Mouse (Mus musculus): ENCODE measurements at regions not wholly inside any gene's neighbourhood (a gene's known extent, or its start where the extent isn't known, plus 50 kb on each side); places are given as distances from the start of the nearest gene placed in this dataset.

DNA sequence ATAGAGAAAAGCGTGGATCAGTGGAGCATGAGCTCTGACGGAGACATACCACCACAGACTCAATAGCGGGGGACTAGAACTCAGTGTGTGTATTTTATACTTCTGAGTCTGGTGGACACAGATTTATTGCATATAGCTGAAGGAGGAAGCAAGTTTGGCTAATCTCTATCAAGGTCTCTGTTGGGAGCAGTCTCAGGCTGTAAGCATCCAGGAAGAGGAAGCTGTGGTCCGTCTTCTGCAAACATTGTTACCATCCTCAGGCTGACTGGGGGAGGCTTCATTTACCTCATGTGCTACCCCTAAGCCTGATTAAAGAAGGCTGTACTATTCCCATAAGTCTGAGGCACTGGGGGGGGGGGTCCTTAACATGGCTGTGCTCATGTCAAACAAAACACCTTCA lies 261.0 kb downstream of the Rnd3 start:
- Histone ChIP-seq H3K4me3 (ENCODE audit: insufficient read depth, low read depth, low read length) (no peak overlapping the region), H3K27ac (ENCODE audit: insufficient read depth, low read depth, low read length) (no peak overlapping the region), H3K4me1 (ENCODE audit: control insufficient read depth, insufficient read depth, low read length) (no peaks in the 10 kb centered on the region)
- 94% methylated on average over 4 of the region's 4 CpGs for WGBS
- TF ChIP-seq POLR2A (IDR thresholded peaks at IDR 0.05; ENCODE audit: insufficient read depth, low read depth, low read length) (no peak), CTCF (IDR thresholded peaks at IDR 0.05; ENCODE audit: insufficient read depth, low read depth, low read length) (no peak)

DNA sequence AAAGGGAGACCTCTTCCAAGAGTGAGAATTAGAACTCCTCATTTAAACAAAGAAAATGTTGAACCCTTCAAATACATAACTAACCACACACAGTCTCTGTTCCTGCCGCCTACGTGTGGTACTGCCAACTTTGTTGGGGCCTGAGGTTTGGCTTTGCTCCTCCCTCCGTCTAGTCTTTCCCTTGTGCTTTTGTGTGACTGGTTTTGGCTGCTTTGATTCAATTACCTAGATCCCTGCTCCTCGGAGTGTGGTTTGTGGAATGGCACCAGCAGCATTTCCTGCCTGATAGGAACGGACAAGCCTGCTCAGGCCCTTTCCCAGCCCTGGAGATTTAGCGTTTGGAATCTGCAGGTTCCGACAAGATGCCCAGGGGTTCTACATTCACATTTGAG lies 263.0 kb downstream of the Rnd3 start:
- TF ChIP-seq POLR2A (IDR thresholded peaks at IDR 0.05; ENCODE audit: insufficient read depth, low read depth, low read length) (no peak), CTCF (IDR thresholded peaks at IDR 0.05; ENCODE audit: insufficient read depth, low read depth, low read length) (no peak)
- Histone ChIP-seq H3K4me1 (ENCODE audit: control insufficient read depth, insufficient read depth, low read length) (no peaks in the 10 kb centered on the region), H3K27ac (ENCODE audit: insufficient read depth, low read depth, low read length) (no peak overlapping the region), H3K4me3 (ENCODE audit: insufficient read depth, low read depth, low read length) (no peak overlapping the region)
- WGBS = 53% methylated on average over 7 of the region's 7 CpGs

DNA sequence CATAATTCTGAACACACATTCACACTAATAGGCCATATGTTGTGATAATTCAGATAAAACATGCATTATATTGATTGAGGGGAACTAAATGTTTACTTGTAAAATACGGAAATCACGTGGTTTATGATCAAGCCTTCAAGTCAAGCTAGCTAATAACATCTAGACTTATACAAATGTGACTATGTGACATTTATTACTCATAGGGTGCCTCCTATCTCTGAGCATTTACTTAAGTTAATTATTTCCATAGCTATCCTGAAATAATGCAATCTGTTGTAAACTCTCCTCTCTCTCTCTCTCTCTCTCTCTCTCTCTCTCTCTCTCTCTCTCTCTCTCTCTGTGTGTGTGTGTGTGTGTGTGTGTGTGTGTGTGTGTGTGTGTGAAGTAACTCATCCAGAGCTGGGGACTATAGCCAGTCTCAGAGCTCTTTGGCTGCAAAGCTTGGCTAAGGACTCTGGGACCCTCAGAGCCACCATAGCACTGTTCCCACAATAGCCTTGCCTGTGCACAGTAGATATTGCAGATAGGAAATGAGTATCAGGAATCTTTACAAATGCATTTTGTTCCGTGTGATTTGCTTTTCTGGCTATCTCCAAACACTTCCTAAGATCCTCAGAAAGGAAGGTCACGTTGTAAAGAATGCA lies 263.5 kb downstream of the Rnd3 start:
- WGBS = 89% methylated on average over 4 of the region's 4 CpGs
- no peak for TF ChIP-seq CTCF (IDR thresholded peaks at IDR 0.05; ENCODE audit: insufficient read depth, low read depth, low read length)
- no peak for TF ChIP-seq POLR2A (IDR thresholded peaks at IDR 0.05; ENCODE audit: insufficient read depth, low read depth, low read length)
- no peak overlapping the region for H3K27ac ChIP-seq (ENCODE audit: insufficient read depth, low read depth, low read length)
- no peaks in the 10 kb centered on the region for H3K4me1 ChIP-seq (ENCODE audit: control insufficient read depth, insufficient read depth, low read length)
- H3K4me3 ChIP-seq (ENCODE audit: insufficient read depth, low read depth, low read length) = no peak overlapping the region

DNA sequence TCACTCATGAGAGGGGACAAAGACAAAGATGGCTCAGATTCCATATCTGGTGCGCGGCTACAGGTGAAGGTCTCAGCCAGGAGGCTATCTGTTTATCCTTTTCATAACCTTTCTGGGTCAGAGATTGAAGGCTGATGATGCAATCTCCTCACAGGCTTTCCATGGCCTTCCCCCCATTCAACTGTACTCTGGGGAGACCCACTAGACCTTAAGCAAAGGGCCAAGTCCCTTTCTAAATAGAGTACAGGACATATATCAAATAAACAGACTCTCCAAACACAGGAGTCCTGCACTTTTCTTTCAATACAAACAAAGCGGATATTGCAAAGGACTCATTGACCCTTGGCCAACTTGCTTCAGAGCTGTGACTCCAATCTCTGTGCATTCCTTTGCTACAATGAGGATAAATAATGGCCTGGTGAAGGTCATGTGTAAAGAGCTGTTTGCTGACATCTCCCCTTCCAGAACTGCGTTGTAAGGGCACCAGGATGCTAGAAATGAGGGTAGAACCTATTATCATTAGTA lies 267.3 kb downstream of the Rnd3 start:
- Histone ChIP-seq H3K27ac (ENCODE audit: insufficient read depth, low read depth, low read length) (no peak overlapping the region), H3K4me1 (ENCODE audit: control insufficient read depth, insufficient read depth, low read length) (no peaks in the 10 kb centered on the region), H3K4me3 (ENCODE audit: insufficient read depth, low read depth, low read length) (no peak overlapping the region)
- 98% methylated on average over 4 of the region's 4 CpGs for WGBS
- no peak for TF ChIP-seq CTCF (IDR thresholded peaks at IDR 0.05; ENCODE audit: insufficient read depth, low read depth, low read length)
- no peak for TF ChIP-seq POLR2A (IDR thresholded peaks at IDR 0.05; ENCODE audit: insufficient read depth, low read depth, low read length)

DNA sequence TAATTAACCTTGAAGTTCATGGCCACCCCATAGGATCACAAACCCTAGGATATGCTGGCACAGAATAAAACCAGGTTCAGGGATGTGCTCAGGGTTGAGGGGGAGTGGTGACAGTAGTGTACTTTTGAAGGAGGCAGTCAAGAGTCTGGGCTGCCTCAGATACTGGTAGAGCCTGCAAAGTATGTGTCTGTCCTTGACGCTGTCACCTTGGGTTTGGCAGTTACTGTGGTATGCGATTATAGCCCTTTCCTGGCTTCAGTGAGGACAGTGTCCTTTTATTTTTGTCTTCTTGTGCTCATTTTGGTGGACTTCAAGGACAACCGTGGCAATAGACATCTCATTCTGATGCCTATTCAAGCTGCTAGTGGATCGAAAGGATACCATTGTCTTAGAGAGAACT lies 268.1 kb downstream of the Rnd3 start:
- H3K27ac ChIP-seq (ENCODE audit: insufficient read depth, low read depth, low read length) = no peak overlapping the region
- H3K4me3 ChIP-seq (ENCODE audit: insufficient read depth, low read depth, low read length) = no peak overlapping the region
- WGBS = 84% methylated on average over 4 of the region's 4 CpGs
- no peaks in the 10 kb centered on the region for H3K4me1 ChIP-seq (ENCODE audit: control insufficient read depth, insufficient read depth, low read length)
- TF ChIP-seq CTCF (IDR thresholded peaks at IDR 0.05; ENCODE audit: insufficient read depth, low read depth, low read length) (no peak), POLR2A (IDR thresholded peaks at IDR 0.05; ENCODE audit: insufficient read depth, low read depth, low read length) (no peak)

DNA sequence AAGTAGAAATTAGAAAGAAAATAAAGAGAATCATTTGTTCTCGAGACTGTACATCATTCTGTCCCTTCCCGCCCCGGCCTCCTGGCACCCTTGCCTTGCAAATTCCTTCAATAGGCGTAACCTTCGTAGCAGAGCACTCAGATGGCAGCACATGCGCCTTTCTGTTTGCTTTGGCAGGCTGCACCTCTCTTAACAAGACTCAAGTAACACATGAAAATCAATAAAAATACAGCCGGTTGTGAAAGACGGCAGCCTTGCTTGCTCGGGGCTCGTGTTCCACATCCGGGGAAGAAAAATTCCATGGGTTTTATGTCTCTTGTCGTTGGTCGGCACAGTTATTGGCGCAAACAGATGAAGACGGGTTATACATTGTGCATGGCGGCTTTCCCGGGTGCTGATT lies 271.2 kb downstream of the Rnd3 start:
- Histone ChIP-seq H3K4me1 (ENCODE audit: control insufficient read depth, insufficient read depth, low read length) (no peaks in the 10 kb centered on the region), H3K27ac (ENCODE audit: insufficient read depth, low read depth, low read length) (no peak overlapping the region), H3K4me3 (ENCODE audit: insufficient read depth, low read depth, low read length) (no peak overlapping the region)
- TF ChIP-seq CTCF (IDR thresholded peaks at IDR 0.05; ENCODE audit: insufficient read depth, low read depth, low read length) (no peak), POLR2A (IDR thresholded peaks at IDR 0.05; ENCODE audit: insufficient read depth, low read depth, low read length) (no peak)
- WGBS = 93% methylated on average over 17 of the region's 17 CpGs

DNA sequence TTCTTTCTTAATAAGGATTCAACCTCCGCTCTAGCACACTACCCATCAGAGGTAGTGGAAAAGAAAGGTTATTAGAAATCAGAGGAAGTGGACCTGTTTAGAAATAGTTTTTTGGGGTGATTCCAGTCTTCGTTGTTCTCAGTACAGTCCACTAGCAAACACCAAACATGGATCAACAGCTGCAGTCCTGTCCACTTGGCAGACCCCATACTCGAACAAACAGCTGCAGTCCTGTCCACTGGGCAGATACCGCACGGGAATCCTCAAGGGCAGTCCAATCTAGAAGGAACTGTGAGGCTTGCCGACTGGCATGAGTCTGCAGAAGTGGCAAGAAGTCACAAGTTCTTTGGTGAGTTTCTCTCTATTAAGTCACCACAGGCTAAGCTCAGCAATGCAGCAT lies 273.8 kb downstream of the Rnd3 start:
- Histone ChIP-seq H3K4me1 (ENCODE audit: control insufficient read depth, insufficient read depth, low read length) (no peaks in the 10 kb centered on the region), H3K27ac (ENCODE audit: insufficient read depth, low read depth, low read length) (no peak overlapping the region), H3K4me3 (ENCODE audit: insufficient read depth, low read depth, low read length) (no peak overlapping the region)
- TF ChIP-seq CTCF (IDR thresholded peaks at IDR 0.05; ENCODE audit: insufficient read depth, low read depth, low read length) (no peak), POLR2A (IDR thresholded peaks at IDR 0.05; ENCODE audit: insufficient read depth, low read depth, low read length) (no peak)
- WGBS = 94% methylated on average over 6 of the region's 6 CpGs

DNA sequence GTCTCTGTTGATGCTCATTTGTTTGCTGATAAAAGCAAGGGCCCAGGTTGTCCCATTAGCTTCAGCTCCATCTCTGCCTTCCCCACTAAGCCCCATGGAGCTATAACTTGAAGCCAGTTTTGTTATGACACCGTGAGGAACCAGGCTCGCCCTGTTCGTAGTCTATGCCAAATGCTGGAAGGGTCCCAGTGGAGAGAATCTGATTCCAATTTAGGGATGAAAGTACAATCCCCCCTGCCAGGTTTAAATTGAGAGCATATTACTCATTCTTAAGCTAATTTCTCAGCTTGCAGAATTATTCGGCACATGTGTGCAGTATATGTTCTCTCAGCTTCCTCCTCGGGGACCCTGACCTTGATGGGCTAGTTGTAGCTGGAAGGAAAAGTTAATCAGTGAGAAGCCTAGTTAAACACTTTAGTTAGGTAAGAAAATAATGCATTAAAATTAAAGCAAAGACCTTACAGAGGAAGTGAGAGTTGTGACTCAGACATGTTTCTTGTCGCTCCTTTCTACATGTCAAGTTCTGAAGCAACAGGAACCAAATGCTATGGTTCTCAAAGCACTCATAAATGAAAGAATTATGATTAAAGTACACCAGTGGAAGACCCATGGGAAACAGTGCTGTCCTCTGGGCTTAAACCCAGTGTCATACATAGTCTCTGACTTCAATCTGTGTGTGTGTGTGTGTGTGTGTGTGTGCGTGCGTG lies 295.2 kb downstream of the Rnd3 start:
- TF ChIP-seq POLR2A (IDR thresholded peaks at IDR 0.05; ENCODE audit: insufficient read depth, low read depth, low read length) (no peak), CTCF (IDR thresholded peaks at IDR 0.05; ENCODE audit: insufficient read depth, low read depth, low read length) (no peak)
- 79% methylated on average over 8 of the region's 8 CpGs for WGBS
- no peak overlapping the region for H3K4me3 ChIP-seq (ENCODE audit: insufficient read depth, low read depth, low read length)
- no peaks in the 10 kb centered on the region for H3K4me1 ChIP-seq (ENCODE audit: control insufficient read depth, insufficient read depth, low read length)
- H3K27ac ChIP-seq (ENCODE audit: insufficient read depth, low read depth, low read length) = no peak overlapping the region

DNA sequence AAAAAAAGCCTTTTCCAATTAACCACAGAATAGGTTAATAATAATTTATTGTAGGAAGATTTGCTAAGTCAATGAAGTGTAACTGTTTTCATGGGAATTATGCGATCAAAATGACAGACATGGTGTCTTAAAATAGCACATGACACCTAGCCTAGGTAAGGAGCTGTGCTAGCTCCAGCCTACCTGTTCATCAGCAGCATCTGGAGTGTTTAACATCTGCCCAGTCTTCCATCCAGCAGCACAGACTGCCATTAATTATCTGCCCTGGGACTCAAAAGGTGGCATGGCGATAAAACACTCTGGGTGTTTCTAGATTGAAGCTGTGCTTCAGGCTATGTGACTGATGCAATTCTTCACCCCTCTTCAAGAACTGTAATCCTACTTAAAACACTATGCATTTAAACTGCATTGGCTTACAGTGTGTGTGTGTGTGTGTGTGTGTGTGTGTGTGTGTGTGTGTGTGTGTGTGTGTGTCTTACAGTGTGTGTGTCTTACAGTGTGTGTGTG lies 296.4 kb downstream of the Rnd3 start:
- TF ChIP-seq CTCF (IDR thresholded peaks at IDR 0.05; ENCODE audit: insufficient read depth, low read depth, low read length) (no peak), POLR2A (IDR thresholded peaks at IDR 0.05; ENCODE audit: insufficient read depth, low read depth, low read length) (no peak)
- WGBS = 96% methylated on average over 2 of the region's 2 CpGs
- no peak overlapping the region for H3K27ac ChIP-seq (ENCODE audit: insufficient read depth, low read depth, low read length)

More for the DNA sequence above, 296.4 kb downstream of the Rnd3 start:
- Histone ChIP-seq H3K4me3 (ENCODE audit: insufficient read depth, low read depth, low read length) (no peak overlapping the region), H3K4me1 (ENCODE audit: control insufficient read depth, insufficient read depth, low read length) (no peaks in the 10 kb centered on the region)
